Mouse (Mus musculus): ENCODE measurements at regions not wholly inside any gene's neighbourhood (a gene's known extent, or its start where the extent isn't known, plus 50 kb on each side); places are given as distances from the start of the nearest gene placed in this dataset.

- no peak for TF ChIP-seq CTCF (IDR thresholded peaks at IDR 0.05; ENCODE audit: low read depth)
- no peak for TF ChIP-seq EP300 (IDR thresholded peaks at IDR 0.05; ENCODE audit: low read depth)
Observed at GRCm38 (mm10) chr17:83096451-83096850, 118.6 kb upstream of the Pkdcc start.

Data from liver, postnatal 0 days (tissue).